Mouse (Mus musculus) forebrain, embryonic 12.5 days (tissue): ENCODE results near the gene Wdr31. TPM values are rescaled to one million over a fixed set of nuclear protein-coding genes. Genes with fewer than 3 reads are reported as not detected.

ENCODE experiments used
- ATAC-seq: fragments of 200-750 bp; cut with Nextera tagmentation; 2 replicates; pipeline ENCODE4 v1.8.0; 2017; ENCODE audit warnings: moderate TSS enrichment; ENCODE audit not compliant: low FRiP score
- H3K27ac ChIP-seq: fragments of 300-500 bp; sonication (generic); 2 replicates; pipeline ENCODE4 v1.5.1; 2016; ENCODE audit warnings: mild to moderate bottlenecking
- H3K27me3 ChIP-seq: fragments of 300-500 bp; sonication (generic); 2 replicates; pipeline ENCODE4 v1.6.1; 2016; ENCODE audit warnings: mild to moderate bottlenecking
- H3K36me3 ChIP-seq: fragments of 300-500 bp; sonication (generic); replicated peaks from 2 replicates; pipeline ENCODE4 v1.6.1; 2016; ENCODE audit warnings: mild to moderate bottlenecking
- H3K4me1 ChIP-seq: fragments of 300-500 bp; sonication (generic); 2 replicates; pipeline ENCODE4 v1.6.1; 2016
- H3K4me2 ChIP-seq: fragments of 300-500 bp; sonication (generic); 2 replicates; pipeline ENCODE4 v1.6.1; 2016; ENCODE audit warnings: mild to moderate bottlenecking, moderate library complexity
- H3K4me3 ChIP-seq: fragments of 300-500 bp; sonication (generic); replicated peaks from 2 replicates; pipeline ENCODE4 v1.5.1; 2016; ENCODE audit warnings: mild to moderate bottlenecking
- H3K9ac ChIP-seq: fragments of 300-500 bp; sonication (generic); 2 replicates; pipeline ENCODE4 v1.6.1; 2016; ENCODE audit warnings: mild to moderate bottlenecking
- H3K9me3 ChIP-seq: fragments of 300-500 bp; sonication (generic); 2 replicates; pipeline ENCODE4 v1.6.1; 2016
- WGBS: fragments of 180-500 bp; shearing (Covaris S2); methylation state at CpG from one replicate; pipeline ENCODE4 v1.1.7; 2016; 5-methylcytosine and 5-hydroxymethylcytosine counted together
- polyA plus RNA-seq: library from polyadenylated mRNA; unstranded; fragments of >200 nt; fragmentation: Nextera tagmentation; extraction: Ambion mirVana; gene quantifications from 2 replicates; pipeline ENCODE4 v1.2.1, GENCODE M21; 2016

Gene Wdr31
- polyA plus RNA-seq, 1 experiment from 2014 or later, result 14.8 TPM

DNA sequence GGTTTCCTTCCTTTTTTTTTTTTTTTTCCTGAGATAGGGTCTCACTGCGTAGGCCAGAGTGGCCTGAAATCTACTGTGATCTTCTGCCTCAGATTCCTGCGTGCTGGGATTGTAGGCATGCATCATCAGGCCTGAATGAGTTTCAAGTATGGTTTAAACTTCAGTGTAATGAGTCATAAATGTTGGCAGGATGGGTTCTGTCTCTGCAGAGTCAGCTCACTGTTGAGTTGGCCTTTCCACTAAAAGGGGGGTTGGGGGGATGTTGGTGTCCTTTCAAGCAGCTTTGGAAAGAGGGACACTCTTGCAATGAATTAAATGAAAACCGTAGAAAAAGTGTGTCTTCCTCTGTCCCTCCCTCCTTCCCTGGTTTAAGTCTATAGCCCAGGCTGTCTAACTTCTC is 71.7 kb downstream of the Wdr31 start:
- Histone ChIP-seq H3K27ac (no peak overlapping the region), H3K9me3 (no peaks in the 10 kb centered on the region), H3K36me3 (peaks cover 76% of the 10 kb centered on the region), H3K9ac (no peak overlapping the region), H3K4me1 (no peaks in the 10 kb centered on the region), H3K4me3 (no peak overlapping the region), H3K27me3 (no peaks in the 10 kb centered on the region), H3K4me2 (no peak overlapping the region)
- no peak for ATAC-seq
- WGBS, result 92% methylated on average over 3 of the region's 3 CpGs

Other genes with a start within 250 kb of the Wdr31 start
- 23.5 and 28.2 TPM in 2 replicates for gene Zfp37, start 239.8 kb downstream of the Wdr31 start, polyA plus RNA-seq
- 7.1 and 7.4 TPM in 2 replicates for gene Slc31a2, start 208.3 kb downstream of the Wdr31 start, polyA plus RNA-seq
- gene Fkbp15, start 110.3 kb downstream of the Wdr31 start, polyA plus RNA-seq, result 23.7 and 24.0 TPM in 2 replicates
- 48.7 and 49.0 TPM in 2 replicates for gene Slc31a1, start 110.2 kb downstream of the Wdr31 start, polyA plus RNA-seq
- 173 and 178 TPM in 2 replicates for gene Cdc26, start 62.3 kb downstream of the Wdr31 start, polyA plus RNA-seq
- 25.8 and 27.8 TPM in 2 replicates for gene Prpf4, start 62.1 kb downstream of the Wdr31 start, polyA plus RNA-seq
- gene Rnf183, start 35.6 kb downstream of the Wdr31 start, polyA plus RNA-seq, result not detected in 2 replicates
- gene Bspry, start 9.2 kb upstream of the Wdr31 start, polyA plus RNA-seq, result 0.92 and 1.3 TPM in 2 replicates
- 7.7 and 9.5 TPM in 2 replicates for gene Hdhd3, start 32.6 kb upstream of the Wdr31 start, polyA plus RNA-seq
- 67.5 and 74.1 TPM in 2 replicates for gene Alad, start 49.0 kb upstream of the Wdr31 start, polyA plus RNA-seq
- 113 and 115 TPM in 2 replicates for gene Pole3, start 54.2 kb upstream of the Wdr31 start, polyA plus RNA-seq
- gene 4933430I17Rik, start 54.5 kb upstream of the Wdr31 start, polyA plus RNA-seq, result 1.4 TPM in 2 replicates
- gene Rgs3, start 89.0 kb upstream of the Wdr31 start, polyA plus RNA-seq, result 54.3 and 60.2 TPM in 2 replicates